Comparison of ENCODE assay signal across 17 mouse cellular contexts in genomic region chr2:119411674-119412073, GRCm38 (mm10).
DNase-seq lines count a peak whose midpoint lies in the region; ATAC-seq and TF ChIP-seq lines count a peak whose summit lies in the region.
"Had no signal": no experiment of that assay in that cellular context is flagged by ENCODE, and none has a peak within 500 bp of the region (broad histone marks: within the 10 kb centered on the region; RNA-seq: fewer than 3 reads in every experiment).

No protein-coding gene starts in this region.

- TF ChIP-seq CTCF in lung, embryonic 14.5 days (IDR thresholded peaks at IDR 0.05; ENCODE audit: low read depth), result no peak
- no peak for TF ChIP-seq CTCF in heart, postnatal 0 days (IDR thresholded peaks at IDR 0.05; ENCODE audit: low read depth)

- H3K4me1 ChIP-seq in lung, embryonic 14.5 days (ENCODE audit: insufficient read depth), result no peaks in the 10 kb centered on the region
- H3K4me1 ChIP-seq in heart, postnatal 0 days (ENCODE audit: control insufficient read depth, insufficient read depth), result no peaks in the 10 kb centered on the region
- H3K4me1 ChIP-seq in embryonic facial prominence, embryonic 10.5 days, result no peaks in the 10 kb centered on the region
- H3K4me1 ChIP-seq: forebrain, embryonic 10.5 days; limb, embryonic 15.5 days; midbrain, embryonic 10.5 days; neural tube, embryonic 13.5 days had no signal

- peak; percentile 29 for DNase-seq in kidney, adult 9 months
- no peak for DNase-seq in kidney, adult 18-20 months
- DNase-seq in lung, embryonic 14.5 days, result peak; percentile 20
- no peak for DNase-seq in lung, adult 18-20 months
- DNase-seq in heart, postnatal 0 days (ENCODE audit: low spot score), result no peak
- DNase-seq in lung, postnatal 25 days (ENCODE audit: low spot score), result peak; percentile 26
- DNase-seq in embryonic facial prominence, embryonic 10.5 days (ENCODE audit: low spot score), result no peak
- DNase-seq: adrenal gland, postnatal 36 days; cerebellum, adult 2 months; gastrocnemius, postnatal 10 days; thymus, postnatal 36 days had no signal

- no peak for TF ChIP-seq EP300 in heart, postnatal 0 days (IDR thresholded peaks at IDR 0.05; ENCODE audit: low read depth)

- H3K27me3 ChIP-seq in lung, embryonic 14.5 days (ENCODE audit: insufficient read depth, low read length), result no peaks in the 10 kb centered on the region
- H3K27me3 ChIP-seq in heart, postnatal 0 days (ENCODE audit: control insufficient read depth, insufficient read depth, low read length), result no peaks in the 10 kb centered on the region
- no peaks in the 10 kb centered on the region for H3K27me3 ChIP-seq in embryonic facial prominence, embryonic 10.5 days (replicated peaks; ENCODE audit: low read depth, poor library complexity, severe bottlenecking)
- H3K27me3 ChIP-seq: limb, embryonic 15.5 days; neural tube, embryonic 13.5 days had no signal

- no peak overlapping the region for H3K9ac ChIP-seq in lung, embryonic 14.5 days
- no peak overlapping the region for H3K9ac ChIP-seq in heart, postnatal 0 days (replicated peaks; ENCODE audit: low read depth, low read length)
- H3K9ac ChIP-seq: limb, embryonic 15.5 days; neural tube, embryonic 13.5 days had no signal

- ATAC-seq in lung, embryonic 14.5 days (ENCODE audit: insufficient read depth), result no peak
- no peak for ATAC-seq in heart, postnatal 0 days (ENCODE audit: insufficient read depth, low read depth)
- ATAC-seq: hindbrain, postnatal 0 days had no signal

- 65% methylated on average over 2 of the region's 2 CpGs for WGBS in lung, embryonic 14.5 days
- WGBS in heart, postnatal 0 days, result 46% methylated on average over 2 of the region's 2 CpGs
- 88% methylated on average over 2 of the region's 2 CpGs for WGBS in embryonic facial prominence, embryonic 10.5 days

- H3K4me2 ChIP-seq in lung, embryonic 14.5 days, result no peak overlapping the region
- H3K4me2 ChIP-seq in heart, postnatal 0 days (ENCODE audit: low read depth, low read length), result no peak overlapping the region
- H3K4me2 ChIP-seq: limb, embryonic 15.5 days; neural tube, embryonic 13.5 days had no signal

- H3K9me3 ChIP-seq in lung, embryonic 14.5 days (ENCODE audit: low read depth, low read length), result no peaks in the 10 kb centered on the region
- no peaks in the 10 kb centered on the region for H3K9me3 ChIP-seq in heart, postnatal 0 days (replicated peaks; ENCODE audit: control insufficient read depth, low read length)
- no peaks in the 10 kb centered on the region for H3K9me3 ChIP-seq in embryonic facial prominence, embryonic 10.5 days
- H3K9me3 ChIP-seq: forebrain, embryonic 10.5 days; limb, embryonic 15.5 days; midbrain, embryonic 10.5 days; neural tube, embryonic 13.5 days had no signal

- H3K27ac ChIP-seq in lung, embryonic 14.5 days (ENCODE audit: low read depth), result 0 out of 2 replicates have a peak overlapping the region, but pooled peaks have one; percentile 30
- peak overlapping the region; percentile 47 for H3K27ac ChIP-seq in heart, postnatal 0 days (ENCODE audit: low read depth)
- H3K27ac ChIP-seq in embryonic facial prominence, embryonic 10.5 days (replicated peaks), result no peak overlapping the region
- H3K27ac ChIP-seq: forebrain, embryonic 10.5 days; hindbrain, postnatal 0 days; limb, embryonic 15.5 days; midbrain, embryonic 10.5 days; neural tube, embryonic 13.5 days; stomach, postnatal 0 days had no signal

- no peak overlapping the region for H3K4me3 ChIP-seq in lung, embryonic 14.5 days (ENCODE audit: low read depth, low read length)
- H3K4me3 ChIP-seq in heart, postnatal 0 days (ENCODE audit: low read depth, low read length), result no peak overlapping the region
- H3K4me3 ChIP-seq in embryonic facial prominence, embryonic 10.5 days, result no peak overlapping the region
- H3K4me3 ChIP-seq: forebrain, embryonic 10.5 days; limb, embryonic 15.5 days; midbrain, embryonic 10.5 days; neural tube, embryonic 13.5 days had no signal

- H3K36me3 ChIP-seq in lung, embryonic 14.5 days (ENCODE audit: insufficient read depth), result peaks cover 76% of the 10 kb centered on the region
- peaks cover 73% of the 10 kb centered on the region for H3K36me3 ChIP-seq in heart, postnatal 0 days (replicated peaks; ENCODE audit: control insufficient read depth, insufficient read depth, low read length)
- H3K36me3 ChIP-seq in embryonic facial prominence, embryonic 10.5 days (replicated peaks), result peaks cover 97% of the 10 kb centered on the region

Comparison
In these comparisons a context has a peak if more than half of its experiments do, and no peak if none do; other contexts are left out.
1. DNase-seq: peak in kidney, adult 9 months (single experiment), lung, embryonic 14.5 days (single experiment) and lung, postnatal 25 days (single experiment); none in kidney, adult 18-20 months (single experiment), lung, adult 18-20 months (0 of 2), heart, postnatal 0 days (single experiment) and embryonic facial prominence, embryonic 10.5 days (single experiment).